In genomic region chr15:89147895-89148294, GRCm38 (mm10) we compare ENCODE assay signal across 10 mouse cellular contexts. TPM values are rescaled to one million over a fixed set of nuclear protein-coding genes. Genes with fewer than 3 reads are reported as not detected.
DNase-seq lines count a peak whose midpoint lies in the region; ATAC-seq and TF ChIP-seq lines count a peak whose summit lies in the region.
"Had no signal": no experiment of that assay in that cellular context is flagged by ENCODE, and none has a peak within 500 bp of the region (broad histone marks: within the 10 kb centered on the region; RNA-seq: fewer than 3 reads in every experiment).

No protein-coding gene starts in this region.

- 53% methylated on average over 4 of the region's 4 CpGs for WGBS in lung, embryonic 15.5 days
- 64% methylated on average over 4 of the region's 4 CpGs for WGBS in embryonic facial prominence, embryonic 15.5 days
- 39% methylated on average over 4 of the region's 4 CpGs for WGBS in hindbrain, postnatal 0 days
- 46% methylated on average over 4 of the region's 4 CpGs for WGBS in neural tube, embryonic 12.5 days
- WGBS in liver, embryonic 12.5 days (ENCODE audit: insufficient replicate concordance), result 50% methylated on average over 4 of the region's 4 CpGs

- no peak overlapping the region for H3K9ac ChIP-seq in lung, embryonic 15.5 days
- no peak overlapping the region for H3K9ac ChIP-seq in embryonic facial prominence, embryonic 15.5 days
- H3K9ac ChIP-seq in hindbrain, postnatal 0 days (replicated peaks; ENCODE audit: low read length), result no peak overlapping the region
- peak overlapping the region; percentile 93; the same call in 1 of the 2 replicates for H3K9ac ChIP-seq in neural tube, embryonic 12.5 days
- no peak overlapping the region for H3K9ac ChIP-seq in liver, embryonic 12.5 days

- H3K4me1 ChIP-seq in lung, embryonic 15.5 days, result peaks cover 42% of the 10 kb centered on the region
- H3K4me1 ChIP-seq in embryonic facial prominence, embryonic 15.5 days, result peaks cover 40% of the 10 kb centered on the region
- H3K4me1 ChIP-seq in hindbrain, postnatal 0 days (ENCODE audit: insufficient read depth, low read length), result peaks cover 20% of the 10 kb centered on the region
- H3K4me1 ChIP-seq in neural tube, embryonic 12.5 days, result peaks cover 53% of the 10 kb centered on the region
- H3K4me1 ChIP-seq in liver, embryonic 12.5 days, result peaks cover 22% of the 10 kb centered on the region

- H3K36me3 ChIP-seq in lung, embryonic 15.5 days, result no peaks in the 10 kb centered on the region
- no peaks in the 10 kb centered on the region; the same call in 1 of the 2 replicates for H3K36me3 ChIP-seq in embryonic facial prominence, embryonic 15.5 days
- no peaks in the 10 kb centered on the region for H3K36me3 ChIP-seq in hindbrain, postnatal 0 days (ENCODE audit: insufficient read depth, low read length)
- peaks cover 32% of the 10 kb centered on the region for H3K36me3 ChIP-seq in neural tube, embryonic 12.5 days
- no peaks in the 10 kb centered on the region for H3K36me3 ChIP-seq in liver, embryonic 12.5 days

- peak overlapping the region; percentile 51; the same call in 1 of the 2 replicates for H3K4me2 ChIP-seq in lung, embryonic 15.5 days
- H3K4me2 ChIP-seq in embryonic facial prominence, embryonic 15.5 days (replicated peaks), result peak overlapping the region; percentile 81
- peak overlapping the region; percentile 81 for H3K4me2 ChIP-seq in hindbrain, postnatal 0 days (ENCODE audit: low read depth, low read length)
- H3K4me2 ChIP-seq in neural tube, embryonic 12.5 days (replicated peaks), result peak overlapping the region; percentile 85
- H3K4me2 ChIP-seq in liver, embryonic 12.5 days, result no peak overlapping the region

- ATAC-seq in lung, embryonic 15.5 days (ENCODE audit: borderline replicate concordance, extremely low read depth, low FRiP score, low TSS enrichment), result no peak
- ATAC-seq in embryonic facial prominence, embryonic 15.5 days (ENCODE audit: insufficient number of reproducible peaks, low FRiP score, low TSS enrichment, low read depth), result no peak
- ATAC-seq in hindbrain, postnatal 0 days, result no peak
- ATAC-seq in neural tube, embryonic 12.5 days (ENCODE audit: low FRiP score, low read depth), result no peak
- ATAC-seq in liver, embryonic 12.5 days, result no peak
- no peak for ATAC-seq in cerebellum, adult (ENCODE audit: insufficient number of reproducible peaks, low FRiP score, low TSS enrichment)

- no peak for DNase-seq in lung, postnatal 36 days
- DNase-seq in hindbrain, postnatal 0 days (ENCODE audit: low spot score), result no peak
- DNase-seq in adrenal gland, adult (ENCODE audit: inconsistent age in 2 of 2, low spot score in 1 of 2), result no peak
- DNase-seq: embryo, embryonic 11 days had no signal

- H3K4me3 ChIP-seq in lung, embryonic 15.5 days, result peak overlapping the region; percentile 74
- H3K4me3 ChIP-seq in embryonic facial prominence, embryonic 15.5 days (replicated peaks), result peak overlapping the region; percentile 68; the same call in 1 of the 2 replicates
- peak overlapping the region; percentile 74 for H3K4me3 ChIP-seq in hindbrain, postnatal 0 days (ENCODE audit: low read length)
- H3K4me3 ChIP-seq in neural tube, embryonic 12.5 days, result peak overlapping the region; percentile 76; the same call in 1 of the 2 replicates
- no peak overlapping the region for H3K4me3 ChIP-seq in liver, embryonic 12.5 days

- no peaks in the 10 kb centered on the region for H3K9me3 ChIP-seq in lung, embryonic 15.5 days
- H3K9me3 ChIP-seq in embryonic facial prominence, embryonic 15.5 days (replicated peaks), result no peaks in the 10 kb centered on the region
- no peaks in the 10 kb centered on the region for H3K9me3 ChIP-seq in hindbrain, postnatal 0 days (ENCODE audit: low read length)
- no peaks in the 10 kb centered on the region for H3K9me3 ChIP-seq in neural tube, embryonic 12.5 days
- H3K9me3 ChIP-seq in liver, embryonic 12.5 days (replicated peaks), result no peaks in the 10 kb centered on the region

- TF ChIP-seq CTCF in hindbrain, postnatal 0 days (IDR thresholded peaks at IDR 0.05; ENCODE audit: low read depth), result no peak

- no peak overlapping the region for H3K27ac ChIP-seq in lung, embryonic 15.5 days
- no peak overlapping the region for H3K27ac ChIP-seq in embryonic facial prominence, embryonic 15.5 days (replicated peaks)
- H3K27ac ChIP-seq in hindbrain, postnatal 0 days, result no peak overlapping the region
- no peak overlapping the region for H3K27ac ChIP-seq in neural tube, embryonic 12.5 days
- H3K27ac ChIP-seq in liver, embryonic 12.5 days, result no peak overlapping the region

- peaks cover 54% of the 10 kb centered on the region for H3K27me3 ChIP-seq in lung, embryonic 15.5 days
- peaks cover 28% of the 10 kb centered on the region for H3K27me3 ChIP-seq in embryonic facial prominence, embryonic 15.5 days
- H3K27me3 ChIP-seq in hindbrain, postnatal 0 days (ENCODE audit: insufficient read depth, low read length), result no peaks in the 10 kb centered on the region
- H3K27me3 ChIP-seq in neural tube, embryonic 12.5 days (replicated peaks), result peaks cover 17% of the 10 kb centered on the region; the same call in 1 of the 2 replicates
- H3K27me3 ChIP-seq in liver, embryonic 12.5 days (replicated peaks), result peaks cover 86% of the 10 kb centered on the region

RNA-seq across cellular contexts. Expression of gene Mapk11, which starts 1.5 kb away (rescaled TPM):
- polyA plus RNA-seq in lung, embryonic 15.5 days (2015; fragmentation: Nextera tagmentation; extraction: Ambion mirVana), result 10.0 and 12.6 TPM in 2 replicates
- polyA plus RNA-seq in embryonic facial prominence, embryonic 15.5 days (2015; fragmentation: Nextera tagmentation; extraction: Ambion mirVana), result 10.7 and 12.7 TPM in 2 replicates
- 19.7 and 30.6 TPM in 2 replicates for total RNA-seq in hindbrain, postnatal 0 days (2014; rRNA removed)
- 15.8 and 17.8 TPM in 2 replicates for polyA plus RNA-seq in hindbrain, postnatal 0 days (2015; fragmentation: Nextera tagmentation; extraction: Ambion mirVana)
- polyA plus RNA-seq in neural tube, embryonic 12.5 days (2016; fragmentation: Nextera tagmentation; extraction: Ambion mirVana), result 45.7 and 46.6 TPM in 2 replicates
- polyA plus RNA-seq in liver, embryonic 12.5 days (2016; fragmentation: Nextera tagmentation; extraction: Ambion mirVana), result 1.8 TPM in 2 replicates
- total RNA-seq: granulocyte monocyte progenitor cell, adult 5-6 weeks had no signal

RNA-seq across cellular contexts. Expression of gene Mapk12, which starts 7.4 kb away (rescaled TPM):
- 12.5 and 13.4 TPM in 2 replicates for polyA plus RNA-seq in lung, embryonic 15.5 days (2015; fragmentation: Nextera tagmentation; extraction: Ambion mirVana)
- polyA plus RNA-seq in embryonic facial prominence, embryonic 15.5 days (2015; fragmentation: Nextera tagmentation; extraction: Ambion mirVana), result 9.4 and 11.2 TPM in 2 replicates
- total RNA-seq in hindbrain, postnatal 0 days (2014; rRNA removed), result 3.3 and 4.8 TPM in 2 replicates
- polyA plus RNA-seq in hindbrain, postnatal 0 days (2015; fragmentation: Nextera tagmentation; extraction: Ambion mirVana), result 2.6 and 5.1 TPM in 2 replicates
- 11.7 and 13.4 TPM in 2 replicates for polyA plus RNA-seq in neural tube, embryonic 12.5 days (2016; fragmentation: Nextera tagmentation; extraction: Ambion mirVana)
- polyA plus RNA-seq in liver, embryonic 12.5 days (2016; fragmentation: Nextera tagmentation; extraction: Ambion mirVana), result 2.3 and 2.7 TPM in 2 replicates

RNA-seq across cellular contexts. Expression of gene Hdac10, which starts 19.4 kb away (rescaled TPM):
- polyA plus RNA-seq in lung, embryonic 15.5 days (2015; fragmentation: Nextera tagmentation; extraction: Ambion mirVana), result 21.7 and 24.3 TPM in 2 replicates
- 22.3 and 25.7 TPM in 2 replicates for polyA plus RNA-seq in embryonic facial prominence, embryonic 15.5 days (2015; fragmentation: Nextera tagmentation; extraction: Ambion mirVana)
- 23.5 and 27.1 TPM in 2 replicates for total RNA-seq in hindbrain, postnatal 0 days (2014; rRNA removed)
- 19.0 and 19.8 TPM in 2 replicates for polyA plus RNA-seq in hindbrain, postnatal 0 days (2015; fragmentation: Nextera tagmentation; extraction: Ambion mirVana)
- 23.6 and 25.1 TPM in 2 replicates for polyA plus RNA-seq in neural tube, embryonic 12.5 days (2016; fragmentation: Nextera tagmentation; extraction: Ambion mirVana)
- 12.8 and 15.3 TPM in 2 replicates for polyA plus RNA-seq in liver, embryonic 12.5 days (2016; fragmentation: Nextera tagmentation; extraction: Ambion mirVana)

RNA-seq across cellular contexts. Expression of gene Tubgcp6, which starts 25.0 kb away (rescaled TPM):
- 14.5 and 15.4 TPM in 2 replicates for polyA plus RNA-seq in lung, embryonic 15.5 days (2015; fragmentation: Nextera tagmentation; extraction: Ambion mirVana)
- polyA plus RNA-seq in embryonic facial prominence, embryonic 15.5 days (2015; fragmentation: Nextera tagmentation; extraction: Ambion mirVana), result 14.8 and 15.2 TPM in 2 replicates
- total RNA-seq in hindbrain, postnatal 0 days (2014; rRNA removed), result 50.0 and 54.7 TPM in 2 replicates
- 10.6 and 11.5 TPM in 2 replicates for polyA plus RNA-seq in hindbrain, postnatal 0 days (2015; fragmentation: Nextera tagmentation; extraction: Ambion mirVana)
- polyA plus RNA-seq in neural tube, embryonic 12.5 days (2016; fragmentation: Nextera tagmentation; extraction: Ambion mirVana), result 18.7 and 20.6 TPM in 2 replicates
- 11.8 and 12.7 TPM in 2 replicates for polyA plus RNA-seq in liver, embryonic 12.5 days (2016; fragmentation: Nextera tagmentation; extraction: Ambion mirVana)

RNA-seq across cellular contexts. Expression of gene Plxnb2, which starts 32.7 kb away (rescaled TPM):
- 123 and 128 TPM in 2 replicates for polyA plus RNA-seq in lung, embryonic 15.5 days (2015; fragmentation: Nextera tagmentation; extraction: Ambion mirVana)
- polyA plus RNA-seq in embryonic facial prominence, embryonic 15.5 days (2015; fragmentation: Nextera tagmentation; extraction: Ambion mirVana), result 157 and 161 TPM in 2 replicates
- total RNA-seq in hindbrain, postnatal 0 days (2014; rRNA removed), result 239 and 274 TPM in 2 replicates
- 64.1 and 64.7 TPM in 2 replicates for polyA plus RNA-seq in hindbrain, postnatal 0 days (2015; fragmentation: Nextera tagmentation; extraction: Ambion mirVana)
- 123 and 126 TPM in 2 replicates for polyA plus RNA-seq in neural tube, embryonic 12.5 days (2016; fragmentation: Nextera tagmentation; extraction: Ambion mirVana)
- 38.5 and 38.8 TPM in 2 replicates for polyA plus RNA-seq in liver, embryonic 12.5 days (2016; fragmentation: Nextera tagmentation; extraction: Ambion mirVana)
